Mouse (Mus musculus): ENCODE measurements at regions not wholly inside any gene's neighbourhood (a gene's known extent, or its start where the extent isn't known, plus 50 kb on each side); places are given as distances from the start of the nearest gene placed in this dataset.
"Not testable (repeated sequence)": the region's sequence is repeated elsewhere in the genome, so short reads cannot be mapped to it uniquely, and the experiment has no call there.

DNA sequence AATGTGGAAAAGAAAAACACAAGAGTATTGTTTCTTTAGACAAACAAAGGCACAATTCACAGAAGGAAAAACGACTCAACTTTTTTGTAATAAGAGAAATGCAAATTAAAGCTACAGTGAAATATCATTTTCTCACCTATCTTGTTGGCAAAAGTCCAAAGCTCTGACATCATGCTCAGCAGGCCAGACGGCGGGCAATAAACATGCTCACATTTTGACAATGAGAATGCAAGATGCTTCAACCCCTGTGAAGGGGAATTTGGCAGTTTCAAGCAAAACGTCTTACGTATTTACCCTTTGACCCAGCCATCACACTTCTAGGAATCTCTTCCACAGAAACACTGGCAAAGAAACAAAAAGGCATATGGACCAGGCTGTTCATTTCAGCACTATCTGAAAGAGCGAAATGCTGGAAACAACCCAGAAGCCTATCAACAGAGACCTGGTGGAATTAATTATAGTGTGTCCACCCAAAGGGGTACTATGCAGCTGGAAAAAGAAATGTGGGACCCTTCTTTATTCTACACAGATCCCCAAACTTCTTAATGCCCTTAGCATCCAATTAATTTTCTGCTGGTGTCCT is 203.4 kb upstream of the 2610301B20Rik start:
- no peaks in the 10 kb centered on the region for H3K27me3 ChIP-seq (ENCODE audit: control insufficient read depth, insufficient read depth, low read length)
- ATAC-seq (ENCODE audit: insufficient number of reproducible peaks, insufficient read depth, low FRiP score, low read depth) = no peak
- H3K36me3 ChIP-seq (ENCODE audit: control insufficient read depth, insufficient read depth, low read length) = no peaks in the 10 kb centered on the region
- H3K27ac ChIP-seq (replicated peaks in 1 of 2; ENCODE audit: control insufficient read depth in 1 of 2, insufficient read depth in 1 of 2, low read depth in 2 of 2, low read length in 2 of 2) = no peak overlapping the region
- 0 out of 4 replicates have a peak, but pooled peaks cover 0 to 3% of the 10 kb centered on the region in 2 experiments for H3K4me1 ChIP-seq (ENCODE audit: control insufficient read depth in 2 of 2, insufficient read depth in 2 of 2, low read length in 2 of 2)
- H3K4me3 ChIP-seq (ENCODE audit: control insufficient read depth in 1 of 2, insufficient read depth in 1 of 2, low read depth in 1 of 2, low read length in 2 of 2) = no peak overlapping the region
- H3K4me2 ChIP-seq (ENCODE audit: low read length) = no peak overlapping the region
- H3K9ac ChIP-seq (ENCODE audit: low read length) = no peak overlapping the region
- H3K9me3 ChIP-seq (ENCODE audit: control insufficient read depth, low read length) = no peaks in the 10 kb centered on the region
- WGBS = 44% methylated on average over 6 of the region's 6 CpGs

DNA sequence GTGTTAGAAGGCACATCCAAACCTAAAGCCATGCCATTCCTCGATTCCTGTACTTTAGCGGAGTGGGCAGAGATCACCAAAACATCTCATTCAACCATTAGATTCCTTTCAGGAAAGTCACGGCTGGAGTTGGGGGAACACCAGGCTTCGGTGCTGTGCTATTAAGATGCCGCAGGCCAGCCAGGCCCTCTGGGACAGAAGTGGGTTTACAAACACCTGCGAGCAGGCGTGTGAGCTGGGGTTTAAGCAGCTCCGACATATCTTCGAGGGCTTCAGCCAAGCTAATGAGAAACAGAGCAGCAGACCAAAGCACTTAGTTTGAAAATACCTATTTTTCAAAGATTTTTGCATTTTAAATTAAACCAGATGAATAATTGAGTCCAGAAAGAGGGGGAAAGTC is 183.2 kb upstream of the 2610301B20Rik start:
- H3K4me1 ChIP-seq (ENCODE audit: control insufficient read depth in 2 of 2, insufficient read depth in 2 of 2, low read length in 2 of 2) = peaks cover 0 to 3% of the 10 kb centered on the region in 2 experiments; a peak in 1 of 4 replicates
- no peak overlapping the region for H3K4me3 ChIP-seq (ENCODE audit: control insufficient read depth in 1 of 2, insufficient read depth in 1 of 2, low read depth in 1 of 2, low read length in 2 of 2)
- no peaks in the 10 kb centered on the region for H3K36me3 ChIP-seq (ENCODE audit: control insufficient read depth, insufficient read depth, low read length)
- H3K27me3 ChIP-seq (ENCODE audit: control insufficient read depth, insufficient read depth, low read length) = no peaks in the 10 kb centered on the region
- 78% methylated on average over 9 of the region's 9 CpGs for WGBS
- H3K9ac ChIP-seq (ENCODE audit: low read length) = no peak overlapping the region
- ATAC-seq (ENCODE audit: insufficient number of reproducible peaks, insufficient read depth, low FRiP score, low read depth) = no peak
- no peak overlapping the region for H3K27ac ChIP-seq (replicated peaks in 1 of 2; ENCODE audit: control insufficient read depth in 1 of 2, insufficient read depth in 1 of 2, low read depth in 2 of 2, low read length in 2 of 2)
- H3K4me2 ChIP-seq (ENCODE audit: low read length) = no peak overlapping the region
- H3K9me3 ChIP-seq (ENCODE audit: control insufficient read depth, low read length) = no peaks in the 10 kb centered on the region

DNA sequence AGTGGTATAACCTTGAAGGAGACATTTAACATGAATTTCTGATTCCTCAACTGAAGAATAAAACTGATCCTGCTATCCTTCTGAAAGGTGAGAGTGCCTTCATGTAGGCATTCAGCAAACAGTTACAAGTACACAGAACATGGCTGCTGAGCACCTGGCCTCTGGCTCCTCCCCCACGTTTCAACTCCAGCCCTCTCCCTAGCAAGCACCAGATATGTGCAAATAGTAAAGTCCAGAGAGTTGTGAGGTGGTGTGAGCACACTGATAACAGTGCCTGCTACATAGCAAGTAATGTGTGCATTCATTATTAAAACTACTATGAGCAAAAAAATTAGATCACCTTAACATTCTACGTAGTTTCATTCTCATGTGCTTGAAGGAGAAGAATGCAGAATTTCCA is 181.4 kb upstream of the 2610301B20Rik start:
- no peak overlapping the region for H3K27ac ChIP-seq (replicated peaks in 1 of 2; ENCODE audit: control insufficient read depth in 1 of 2, insufficient read depth in 1 of 2, low read depth in 2 of 2, low read length in 2 of 2)
- H3K36me3 ChIP-seq (ENCODE audit: control insufficient read depth, insufficient read depth, low read length) = no peaks in the 10 kb centered on the region
- peaks cover 5 to 7% of the 10 kb centered on the region in 2 experiments for H3K4me1 ChIP-seq (ENCODE audit: control insufficient read depth in 2 of 2, insufficient read depth in 2 of 2, low read length in 2 of 2)
- H3K9ac ChIP-seq (ENCODE audit: low read length) = no peak overlapping the region
- no peaks in the 10 kb centered on the region for H3K9me3 ChIP-seq (ENCODE audit: control insufficient read depth, low read length)
- ATAC-seq (ENCODE audit: insufficient number of reproducible peaks, insufficient read depth, low FRiP score, low read depth) = no peak
- no peak overlapping the region for H3K4me3 ChIP-seq (ENCODE audit: control insufficient read depth in 1 of 2, insufficient read depth in 1 of 2, low read depth in 1 of 2, low read length in 2 of 2)
- H3K27me3 ChIP-seq (ENCODE audit: control insufficient read depth, insufficient read depth, low read length) = no peaks in the 10 kb centered on the region
- H3K4me2 ChIP-seq (ENCODE audit: low read length) = no peak overlapping the region
- WGBS = 77% methylated on average over 2 of the region's 2 CpGs

DNA sequence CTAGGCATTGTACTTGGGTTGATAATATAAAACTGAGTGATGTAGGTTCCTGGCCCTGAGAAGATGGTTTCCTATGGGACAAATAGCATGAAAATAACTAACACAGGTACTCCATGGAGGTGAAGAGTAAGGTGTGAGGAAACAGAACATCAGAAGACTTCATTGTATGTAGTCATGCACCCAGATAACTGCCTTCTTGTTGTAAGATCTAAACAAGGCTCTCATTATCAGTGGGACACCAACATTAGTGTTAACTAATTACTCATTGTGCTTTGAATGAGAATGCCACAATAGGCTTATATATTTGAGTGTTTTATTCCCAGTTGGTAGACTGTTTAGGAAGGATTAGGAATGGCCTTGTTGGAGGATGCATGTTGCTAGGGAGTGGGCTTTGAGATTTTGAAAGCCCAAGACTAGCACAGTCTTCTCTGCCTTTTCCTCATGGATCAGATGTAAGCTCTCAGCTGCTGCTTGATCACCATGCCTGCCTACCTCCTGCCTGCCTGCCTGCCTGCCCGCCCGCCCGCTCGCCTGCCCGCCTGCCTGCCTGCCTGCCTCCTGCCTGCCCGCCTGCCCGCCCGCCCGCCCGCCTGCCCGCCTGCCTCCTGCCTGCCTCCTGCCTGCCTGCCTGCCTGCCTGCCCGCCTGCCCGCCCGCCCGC is 180.7 kb upstream of the 2610301B20Rik start:
- WGBS = 17% methylated on average over 5 of the region's 15 CpGs
- Histone ChIP-seq H3K27me3 (ENCODE audit: control insufficient read depth, insufficient read depth, low read length) (no peaks in the 10 kb centered on the region), H3K9me3 (ENCODE audit: control insufficient read depth, low read length) (no peaks in the 10 kb centered on the region), H3K4me2 (ENCODE audit: low read length) (peak overlapping the region; percentile 56), H3K27ac (replicated peaks in 1 of 2; ENCODE audit: control insufficient read depth in 1 of 2, insufficient read depth in 1 of 2, low read depth in 2 of 2, low read length in 2 of 2) (no peak overlapping the region; a peak in 1 of 4 replicates), H3K9ac (ENCODE audit: low read length) (peak overlapping the region; percentile 48), H3K36me3 (ENCODE audit: control insufficient read depth, insufficient read depth, low read length) (no peaks in the 10 kb centered on the region), H3K4me1 (ENCODE audit: control insufficient read depth in 2 of 2, insufficient read depth in 2 of 2, low read length in 2 of 2) (peaks cover 5 to 14% of the 10 kb centered on the region in 2 experiments), H3K4me3 (ENCODE audit: control insufficient read depth in 1 of 2, insufficient read depth in 1 of 2, low read depth in 1 of 2, low read length in 2 of 2) (peak overlapping the region; percentile 25 to 26)
- ATAC-seq (ENCODE audit: insufficient number of reproducible peaks, insufficient read depth, low FRiP score, low read depth) = no peak

DNA sequence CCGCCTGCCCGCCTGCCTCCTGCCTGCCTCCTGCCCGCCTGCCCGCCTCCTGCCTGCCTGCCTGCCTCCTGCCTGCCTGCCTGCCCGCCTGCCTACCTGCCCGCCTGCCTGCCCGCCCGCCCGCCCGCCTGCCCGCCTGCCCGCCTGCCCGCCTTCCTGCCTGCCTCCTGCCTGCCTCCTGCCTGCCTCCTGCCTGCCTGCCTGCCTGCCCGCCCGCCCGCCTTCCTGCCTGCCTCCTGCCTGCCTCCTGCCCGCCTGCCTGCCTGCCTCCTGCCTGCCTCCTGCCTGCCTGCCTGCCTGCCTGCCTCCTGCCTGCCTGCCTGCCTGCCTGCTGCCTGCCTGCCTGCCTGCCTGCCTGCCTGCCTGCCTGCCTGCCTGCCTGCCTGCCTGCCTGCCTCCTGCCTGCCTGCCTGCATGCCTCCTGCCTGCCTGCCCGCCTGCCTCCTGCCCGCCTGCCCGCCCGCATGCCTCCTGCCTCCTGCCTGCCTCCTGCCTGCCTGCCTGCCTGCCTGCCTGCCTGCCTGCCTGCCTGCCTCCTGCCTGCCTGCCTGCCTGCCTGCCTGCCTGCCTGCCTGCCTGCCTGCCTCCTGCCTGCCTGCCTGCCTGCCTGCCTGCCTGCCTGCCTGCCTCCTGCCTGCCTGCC is 180.1 kb upstream of the 2610301B20Rik start:
- WGBS = 62% methylated on average over 3 of the region's 21 CpGs
- H3K27ac ChIP-seq (replicated peaks in 1 of 2; ENCODE audit: control insufficient read depth in 1 of 2, insufficient read depth in 1 of 2, low read depth in 2 of 2, low read length in 2 of 2); ATAC-seq (ENCODE audit: insufficient number of reproducible peaks, insufficient read depth, low FRiP score, low read depth); H3K36me3 ChIP-seq (ENCODE audit: control insufficient read depth, insufficient read depth, low read length); H3K27me3 ChIP-seq (ENCODE audit: control insufficient read depth, insufficient read depth, low read length); H3K9me3 ChIP-seq (ENCODE audit: control insufficient read depth, low read length): not testable (repeated sequence)
- Histone ChIP-seq H3K9ac (ENCODE audit: low read length) (peak overlapping the region; percentile 48; the same call in 1 of the 2 replicates), H3K4me1 (ENCODE audit: control insufficient read depth in 2 of 2, insufficient read depth in 2 of 2, low read length in 2 of 2) (peaks cover 7 to 16% of the 10 kb centered on the region in 2 experiments), H3K4me2 (ENCODE audit: low read length) (peak overlapping the region; percentile 56), H3K4me3 (ENCODE audit: control insufficient read depth in 1 of 2, insufficient read depth in 1 of 2, low read depth in 1 of 2, low read length in 2 of 2) (peak overlapping the region; percentile 13 to 25; a peak in 2 of 4 replicates)

DNA sequence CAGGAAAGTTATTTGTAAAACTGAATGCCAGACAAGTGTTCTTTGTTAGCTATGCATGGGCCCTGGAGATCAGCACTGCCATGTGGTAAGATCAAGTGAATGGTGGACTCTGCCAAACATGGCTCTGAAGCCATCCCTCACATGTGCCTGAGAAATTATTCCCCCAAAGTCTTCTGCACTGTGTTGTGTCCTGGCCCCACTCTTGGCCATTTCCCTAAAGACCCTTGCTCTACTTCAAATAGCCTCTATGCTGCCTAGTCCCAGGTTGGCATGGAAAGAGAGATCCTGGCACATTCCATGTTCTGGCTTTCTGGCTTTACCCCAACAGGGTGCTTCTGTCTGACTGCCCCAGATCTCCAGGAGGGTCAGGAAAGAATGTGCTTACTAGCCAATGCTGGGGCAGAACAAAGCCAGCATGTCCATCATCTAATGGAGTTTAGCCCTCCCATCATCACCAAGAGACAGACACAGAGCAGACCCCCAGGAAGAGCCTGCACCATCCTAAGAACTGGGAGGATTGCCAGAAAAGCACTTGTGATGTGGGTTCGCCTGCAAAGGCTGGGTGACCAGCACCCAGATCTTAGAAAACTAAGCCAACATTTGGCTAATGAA is 177.0 kb upstream of the 2610301B20Rik start:
- H3K36me3 ChIP-seq (ENCODE audit: control insufficient read depth, insufficient read depth, low read length) = no peaks in the 10 kb centered on the region
- no peak overlapping the region for H3K4me2 ChIP-seq (ENCODE audit: low read length)
- no peak overlapping the region for H3K4me3 ChIP-seq (ENCODE audit: control insufficient read depth in 1 of 2, insufficient read depth in 1 of 2, low read depth in 1 of 2, low read length in 2 of 2)
- peaks cover 8 to 20% of the 10 kb centered on the region in 2 experiments for H3K4me1 ChIP-seq (ENCODE audit: control insufficient read depth in 2 of 2, insufficient read depth in 2 of 2, low read length in 2 of 2)
- WGBS = 31% methylated on average over 1 of the region's 1 CpGs
- H3K27me3 ChIP-seq (ENCODE audit: control insufficient read depth, insufficient read depth, low read length) = no peaks in the 10 kb centered on the region
- H3K9me3 ChIP-seq (ENCODE audit: control insufficient read depth, low read length) = no peaks in the 10 kb centered on the region
- ATAC-seq (ENCODE audit: insufficient number of reproducible peaks, insufficient read depth, low FRiP score, low read depth) = peak; percentile 40; the same call in 1 of the 2 replicates
- H3K27ac ChIP-seq (replicated peaks in 1 of 2; ENCODE audit: control insufficient read depth in 1 of 2, insufficient read depth in 1 of 2, low read depth in 2 of 2, low read length in 2 of 2) = peak overlapping the region in 1 of 2 experiments; percentile 30; a peak in 1 of 4 replicates
- H3K9ac ChIP-seq (ENCODE audit: low read length) = no peak overlapping the region

DNA sequence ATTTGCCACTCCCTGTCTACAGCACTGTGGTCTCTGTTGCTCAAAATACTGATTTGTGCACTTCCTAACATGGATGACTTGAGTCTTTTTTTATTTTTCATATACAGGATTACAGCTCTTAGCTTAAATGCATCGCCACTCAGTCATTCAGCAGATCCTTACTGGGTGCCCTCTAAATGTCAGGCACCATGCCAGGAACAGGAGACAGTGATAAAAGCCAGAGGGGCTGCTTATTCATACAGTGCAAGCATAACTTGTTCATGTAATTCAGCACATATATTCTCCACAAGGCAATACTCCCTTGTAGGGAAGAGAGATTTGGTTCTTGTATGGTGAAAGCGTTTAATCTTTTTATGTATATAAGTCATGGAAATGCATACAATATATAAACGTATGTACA is 175.7 kb upstream of the 2610301B20Rik start:
- Histone ChIP-seq H3K4me2 (ENCODE audit: low read length) (no peak overlapping the region), H3K9me3 (ENCODE audit: control insufficient read depth, low read length) (no peaks in the 10 kb centered on the region), H3K4me3 (ENCODE audit: control insufficient read depth in 1 of 2, insufficient read depth in 1 of 2, low read depth in 1 of 2, low read length in 2 of 2) (no peak overlapping the region), H3K27ac (replicated peaks in 1 of 2; ENCODE audit: control insufficient read depth in 1 of 2, insufficient read depth in 1 of 2, low read depth in 2 of 2, low read length in 2 of 2) (peak overlapping the region; percentile 69 to 79), H3K27me3 (ENCODE audit: control insufficient read depth, insufficient read depth, low read length) (no peaks in the 10 kb centered on the region), H3K36me3 (ENCODE audit: control insufficient read depth, insufficient read depth, low read length) (no peaks in the 10 kb centered on the region), H3K4me1 (ENCODE audit: control insufficient read depth in 2 of 2, insufficient read depth in 2 of 2, low read length in 2 of 2) (peaks cover 13 to 30% of the 10 kb centered on the region in 2 experiments), H3K9ac (ENCODE audit: low read length) (no peak overlapping the region)
- peak; percentile 75; the same call in 1 of the 2 replicates for ATAC-seq (ENCODE audit: insufficient number of reproducible peaks, insufficient read depth, low FRiP score, low read depth)
- WGBS = 50% methylated on average over 3 of the region's 3 CpGs

Measured in heart, embryonic 14.5 days (tissue).